Mouse (Mus musculus) thymus, postnatal 36 days (tissue): ENCODE results near the gene Eno4.

Source experiments
- DNase-seq, 2 experiments: peaks; one replicate each; pipeline ENCODE4 v3.0.0; 2022; ENCODE audit warnings: mixed read lengths in 2 of 2

Gene Eno4

DNA sequence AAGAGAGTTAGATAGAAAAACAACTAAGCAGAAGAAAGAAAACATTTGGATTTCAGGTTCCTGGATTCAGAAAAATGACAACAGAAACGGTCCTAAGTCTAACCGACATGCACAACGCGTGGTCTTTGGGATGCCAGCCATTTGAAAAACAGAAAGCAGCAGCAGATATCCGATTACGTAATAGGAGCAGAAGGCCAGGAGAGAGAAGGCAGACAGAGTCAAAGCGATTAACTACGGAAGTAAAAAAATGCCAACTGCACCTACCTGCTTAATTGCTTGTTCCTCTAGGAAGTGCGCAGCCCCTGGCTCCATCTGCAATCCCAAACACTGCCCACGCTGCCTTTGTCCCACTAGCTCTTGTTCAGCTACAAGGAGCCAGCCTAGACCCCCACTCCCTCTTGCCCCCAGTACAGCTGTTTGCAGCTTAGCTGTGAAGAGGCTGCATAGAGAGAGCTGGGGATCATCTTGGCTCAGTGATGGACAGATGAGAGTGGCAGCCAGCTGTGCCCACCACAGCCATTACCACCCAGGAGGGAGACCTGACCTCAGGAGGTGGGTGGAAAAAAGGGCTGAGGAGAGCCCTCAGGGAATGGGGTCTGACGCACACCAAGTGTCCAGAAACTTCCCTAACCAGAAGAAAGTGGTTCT, 32.1 kb downstream of the Eno4 start:
- no peak for DNase-seq

DNA sequence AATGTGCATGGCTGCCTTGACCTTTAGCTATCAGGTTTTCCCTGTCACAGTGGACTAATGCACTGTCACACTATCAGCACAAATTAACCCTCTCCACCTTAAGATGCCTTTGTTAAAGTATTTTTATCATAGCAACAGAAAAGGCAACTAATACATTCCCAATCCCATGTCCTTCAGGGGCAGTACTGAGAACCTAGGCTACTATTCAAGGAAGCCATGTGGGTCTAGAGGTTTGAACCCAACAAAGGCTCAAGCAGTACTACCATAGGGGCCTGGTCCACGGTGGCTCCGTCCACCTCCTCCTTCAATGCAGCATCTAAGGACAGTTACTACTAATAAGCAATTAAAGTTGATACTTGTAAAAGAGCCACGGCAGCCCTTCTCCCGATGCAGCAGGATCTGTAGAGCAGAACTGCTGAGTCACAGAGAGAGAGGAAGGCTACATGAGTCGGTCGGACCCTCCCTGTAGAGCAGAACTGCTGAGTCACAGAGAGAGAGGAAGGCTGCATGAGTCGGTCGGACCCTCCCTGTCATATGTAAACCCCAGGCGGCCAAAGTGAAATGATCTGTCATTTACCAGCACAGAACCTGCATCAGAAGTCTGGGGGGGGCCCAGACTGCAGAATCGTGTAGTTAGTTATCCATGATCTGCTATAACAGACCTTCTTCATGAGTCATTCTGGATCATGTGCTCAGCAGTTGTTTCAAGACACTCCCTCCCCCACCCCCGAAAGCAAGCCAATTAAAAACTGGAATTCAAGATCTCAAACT, 35.4 kb downstream of the Eno4 start:
- no peak for DNase-seq

DNA sequence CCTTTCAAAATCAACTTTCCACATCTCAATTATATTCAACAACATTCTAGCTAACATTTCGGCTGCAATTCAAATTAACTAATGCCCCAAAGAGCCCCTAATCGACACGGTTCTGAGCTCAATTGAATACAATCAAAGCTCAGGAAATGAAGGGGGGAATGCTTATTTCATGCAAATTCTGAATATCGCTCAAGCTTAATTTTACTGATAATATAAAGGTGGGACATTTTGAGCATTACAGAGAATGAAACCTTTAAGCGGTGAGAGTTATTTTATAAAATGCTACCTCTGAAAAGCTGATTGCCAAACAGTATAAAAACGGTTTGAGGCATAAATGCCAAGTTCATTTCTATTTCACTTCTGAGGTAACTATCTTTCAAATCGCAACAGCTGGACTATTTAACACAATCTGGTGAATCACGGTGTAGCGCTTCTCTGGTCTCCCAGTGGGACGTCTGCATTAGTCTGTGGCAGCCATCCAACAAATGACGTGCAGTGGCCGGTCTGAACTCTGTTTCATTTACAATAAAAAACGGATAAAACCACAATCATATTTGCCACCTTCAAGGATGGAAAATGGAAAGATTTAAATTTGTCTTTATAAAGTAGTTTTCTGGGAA, 36.3 kb downstream of the Eno4 start:
- no peak for DNase-seq

DNA sequence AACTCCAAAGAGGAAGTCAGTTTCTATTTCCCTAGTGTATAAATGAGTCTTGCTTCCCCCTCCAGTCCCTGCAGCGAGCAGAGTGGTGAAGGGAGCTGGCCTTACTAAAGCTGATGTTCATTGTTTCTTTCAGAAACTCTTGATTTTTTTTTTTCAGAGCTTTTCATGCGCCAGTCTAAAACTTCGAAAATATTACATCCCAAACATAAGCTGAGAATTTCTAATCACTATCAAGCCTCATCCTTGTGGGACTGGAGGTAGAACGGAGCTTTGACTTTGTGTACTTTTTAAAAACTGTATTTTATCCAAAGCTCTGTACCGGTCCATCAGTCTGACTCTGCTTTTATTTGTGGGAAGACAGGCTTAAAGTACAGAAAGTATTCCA, 36.8 kb downstream of the Eno4 start:
- DNase-seq: no peak

DNA sequence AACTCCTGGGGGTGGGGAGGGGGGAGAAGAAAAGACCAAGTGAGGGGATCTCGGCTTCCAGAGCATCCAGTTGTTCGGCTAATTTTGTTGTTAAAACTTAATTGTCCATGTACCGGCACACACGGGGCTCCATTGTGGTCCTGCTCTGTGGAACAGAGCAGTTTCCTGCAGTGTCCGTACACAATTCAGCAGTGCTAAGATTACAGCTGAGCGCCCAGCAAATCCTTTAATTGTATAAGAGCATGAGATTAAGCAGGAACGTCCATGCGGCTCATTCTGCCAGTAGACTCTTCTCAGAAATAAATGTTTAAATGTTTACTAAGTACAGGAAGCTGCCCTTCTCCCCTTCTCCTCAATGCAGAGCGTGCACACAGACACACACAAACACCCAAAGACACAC, 38.3 kb downstream of the Eno4 start:
- DNase-seq: no peak

DNA sequence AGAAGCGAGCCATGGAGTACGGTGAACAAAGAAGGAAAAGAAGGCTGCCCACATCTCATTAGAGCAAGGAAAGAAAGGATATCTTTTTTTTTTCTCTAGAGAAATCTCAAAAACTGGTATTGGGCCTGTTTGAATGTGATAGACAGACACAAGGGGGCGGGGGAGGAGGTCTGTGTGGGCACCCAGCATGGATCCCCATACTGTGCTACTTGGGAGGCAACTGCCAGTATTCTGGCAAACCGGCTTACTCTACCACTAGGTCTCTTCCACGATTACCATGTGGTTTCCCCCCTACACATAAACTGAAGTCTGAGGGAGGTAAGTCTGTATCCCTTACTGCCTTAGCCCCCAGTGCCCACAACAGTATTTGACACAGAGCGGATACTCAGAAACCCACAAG, 59.6 kb downstream of the Eno4 start:
- no peak for DNase-seq

DNA sequence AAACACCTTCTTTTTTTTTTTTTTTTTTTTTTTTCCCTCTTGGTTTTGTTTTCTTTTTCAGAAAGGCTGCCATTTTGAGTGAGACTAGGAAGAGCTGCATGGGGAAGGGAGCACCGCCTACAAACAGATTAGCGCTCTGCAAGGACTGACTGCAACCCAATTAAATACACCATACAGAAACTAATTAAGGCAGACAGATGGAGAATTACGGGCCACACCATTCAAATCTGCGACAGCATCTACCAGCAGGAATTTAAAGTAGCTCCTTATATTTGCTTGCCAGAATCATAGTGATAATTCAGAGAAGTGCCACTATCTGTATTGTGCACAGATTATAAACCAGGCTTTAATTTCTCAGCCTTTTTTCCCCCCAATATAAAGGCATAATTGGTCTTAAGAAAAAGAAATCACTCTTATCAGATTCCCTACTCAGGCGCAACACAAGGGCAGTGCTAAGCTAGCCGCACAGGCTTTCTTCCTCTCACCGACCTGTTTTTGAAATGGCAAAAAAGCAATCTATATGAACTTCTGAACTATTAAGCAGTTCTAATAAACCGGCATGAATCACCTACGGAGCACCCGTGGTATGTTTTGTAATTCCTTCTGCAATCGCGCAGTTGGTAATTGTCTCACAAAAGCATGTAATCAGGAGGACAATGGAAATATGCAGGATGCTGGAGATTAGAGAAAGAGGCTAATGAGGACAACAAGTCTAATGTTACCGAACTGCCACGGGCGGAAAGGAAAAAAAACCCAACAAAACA, 63.5 kb downstream of the Eno4 start:
- no peak for DNase-seq

DNA sequence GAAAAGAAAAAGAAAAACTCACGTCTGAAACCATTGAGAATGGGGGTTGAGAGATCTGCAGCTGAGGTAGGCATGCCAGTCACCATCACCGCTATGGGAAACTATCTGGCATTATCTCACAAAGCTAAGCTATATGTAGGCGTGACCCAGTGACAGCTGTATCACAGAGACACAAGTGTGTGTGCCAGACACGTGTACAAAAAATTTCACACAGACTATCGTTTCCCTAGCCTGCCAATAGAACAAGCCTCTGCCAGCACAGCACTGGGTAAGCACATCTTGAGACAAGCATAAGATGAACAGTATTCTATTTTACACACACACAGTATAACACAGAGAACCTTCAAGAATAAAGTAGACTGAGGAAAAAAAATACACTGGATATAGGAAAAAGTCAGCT, 67.6 kb downstream of the Eno4 start:
- DNase-seq: no peak
